Mouse (Mus musculus): ENCODE measurements around the gene Mapkap1. TPM values are rescaled to one million over a fixed set of nuclear protein-coding genes. Genes with fewer than 3 reads are reported as not detected.

Mapkap1 gene
- polyA plus RNA-seq, 1 experiment: 50.4 TPM

DNA sequence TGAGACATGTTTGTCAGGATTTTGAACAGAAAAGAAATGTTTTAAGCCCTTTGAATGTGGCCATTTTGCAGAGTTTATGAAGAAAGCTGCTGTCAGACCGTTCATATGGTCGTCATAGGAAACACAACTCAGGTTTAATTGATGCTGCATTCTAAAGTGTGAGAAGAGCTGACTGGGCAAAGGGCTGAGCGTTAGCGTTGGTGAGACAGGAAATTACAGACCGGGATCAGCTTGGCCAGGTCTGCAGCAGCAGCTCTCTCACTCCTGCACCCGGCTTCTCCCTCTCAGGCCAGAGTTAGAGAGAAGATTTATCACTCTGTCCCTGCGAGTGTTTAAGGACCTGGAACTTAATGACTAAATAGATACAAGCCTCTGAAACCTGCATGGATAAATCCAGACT is 194.2 kb downstream of the Mapkap1 start:
- 50% methylated on average over 7 of the region's 7 CpGs for WGBS
- H3K27ac ChIP-seq (ENCODE audit: insufficient read depth, low read length): no peak overlapping the region
- DNase-seq: no peak
- H3K4me3 ChIP-seq (replicated peaks; ENCODE audit: insufficient read depth, low read depth, low read length): no peak overlapping the region
- TF ChIP-seq POLR2A (IDR thresholded peaks at IDR 0.05; ENCODE audit: borderline replicate concordance, insufficient read depth, low read length) (no peak), CTCF (IDR thresholded peaks at IDR 0.05; ENCODE audit: borderline replicate concordance, insufficient read depth, low read depth, low read length) (no peak)
- no peaks in the 10 kb centered on the region for H3K4me1 ChIP-seq (ENCODE audit: control insufficient read depth, insufficient read depth, low read length)
- H3K27me3 ChIP-seq (ENCODE audit: control insufficient read depth, insufficient read depth, low read length): no peaks in the 10 kb centered on the region

- DNase-seq: no peak
- no peaks in the 10 kb centered on the region for H3K27me3 ChIP-seq (ENCODE audit: control insufficient read depth, insufficient read depth, low read length)
- 66% methylated on average over 8 of the region's 8 CpGs for WGBS
- no peak overlapping the region for H3K4me3 ChIP-seq (replicated peaks; ENCODE audit: insufficient read depth, low read depth, low read length)
- no peak for TF ChIP-seq CTCF (IDR thresholded peaks at IDR 0.05; ENCODE audit: borderline replicate concordance, insufficient read depth, low read depth, low read length)
- no peak for TF ChIP-seq POLR2A (IDR thresholded peaks at IDR 0.05; ENCODE audit: borderline replicate concordance, insufficient read depth, low read length)
- no peaks in the 10 kb centered on the region for H3K4me1 ChIP-seq (ENCODE audit: control insufficient read depth, insufficient read depth, low read length)
- no peak overlapping the region for H3K27ac ChIP-seq (ENCODE audit: insufficient read depth, low read length)
Observed at GRCm38 (mm10) chr2:34602111-34602541, 195.6 kb downstream of the Mapkap1 start.

- 78% methylated on average over 3 of the region's 3 CpGs for WGBS
- no peak for DNase-seq
- Histone ChIP-seq H3K27ac (ENCODE audit: insufficient read depth, low read length) (no peak overlapping the region), H3K4me3 (replicated peaks; ENCODE audit: insufficient read depth, low read depth, low read length) (no peak overlapping the region), H3K27me3 (ENCODE audit: control insufficient read depth, insufficient read depth, low read length) (no peaks in the 10 kb centered on the region), H3K4me1 (ENCODE audit: control insufficient read depth, insufficient read depth, low read length) (no peaks in the 10 kb centered on the region)
- TF ChIP-seq POLR2A (IDR thresholded peaks at IDR 0.05; ENCODE audit: borderline replicate concordance, insufficient read depth, low read length) (no peak), CTCF (IDR thresholded peaks at IDR 0.05; ENCODE audit: borderline replicate concordance, insufficient read depth, low read depth, low read length) (no peak)
Observed at GRCm38 (mm10) chr2:34602896-34603295, 196.3 kb downstream of the Mapkap1 start.

DNA sequence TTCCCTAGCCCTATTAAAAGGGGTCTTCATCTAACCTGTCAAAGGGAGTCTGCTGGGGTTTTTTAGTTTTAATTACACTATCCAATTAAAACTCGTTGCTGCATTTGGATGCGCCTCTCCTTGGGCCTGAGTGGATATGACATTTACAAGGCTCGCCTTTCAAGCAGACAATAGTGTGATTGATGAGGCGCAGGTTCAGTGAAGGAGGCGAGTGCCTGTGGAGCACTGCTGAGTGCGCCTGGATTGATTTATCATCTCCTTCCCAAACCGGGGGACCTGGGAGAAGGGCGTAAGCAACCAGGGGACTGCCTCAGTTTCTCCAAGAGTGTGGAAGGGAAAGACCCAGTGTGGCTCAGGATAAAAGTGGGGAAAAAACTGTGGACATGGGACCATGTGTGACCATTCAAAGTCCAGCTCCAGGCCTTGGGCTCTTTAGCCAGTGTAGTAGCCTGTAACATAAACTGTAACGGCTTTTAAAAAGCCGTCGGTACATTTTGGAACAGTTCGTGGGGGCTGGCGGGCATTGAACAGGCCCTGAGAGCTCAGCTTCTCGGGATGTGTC is 197.2 kb downstream of the Mapkap1 start:
- WGBS: 71% methylated on average over 14 of the region's 14 CpGs
- H3K27me3 ChIP-seq (ENCODE audit: control insufficient read depth, insufficient read depth, low read length): no peaks in the 10 kb centered on the region
- H3K4me3 ChIP-seq (replicated peaks; ENCODE audit: insufficient read depth, low read depth, low read length): no peak overlapping the region
- no peak overlapping the region for H3K27ac ChIP-seq (ENCODE audit: insufficient read depth, low read length)
- no peak for TF ChIP-seq CTCF (IDR thresholded peaks at IDR 0.05; ENCODE audit: borderline replicate concordance, insufficient read depth, low read depth, low read length)
- TF ChIP-seq POLR2A (IDR thresholded peaks at IDR 0.05; ENCODE audit: borderline replicate concordance, insufficient read depth, low read length): no peak
- H3K4me1 ChIP-seq (ENCODE audit: control insufficient read depth, insufficient read depth, low read length): no peaks in the 10 kb centered on the region
- no peak for DNase-seq

GRCm38 (mm10) chr2:34605040-34605439 is 198.5 kb downstream of the Mapkap1 start:
- TF ChIP-seq CTCF (IDR thresholded peaks at IDR 0.05; ENCODE audit: borderline replicate concordance, insufficient read depth, low read depth, low read length) (no peak), POLR2A (IDR thresholded peaks at IDR 0.05; ENCODE audit: borderline replicate concordance, insufficient read depth, low read length) (no peak)
- Histone ChIP-seq H3K27ac (ENCODE audit: insufficient read depth, low read length) (no peak overlapping the region), H3K4me1 (ENCODE audit: control insufficient read depth, insufficient read depth, low read length) (no peaks in the 10 kb centered on the region), H3K4me3 (replicated peaks; ENCODE audit: insufficient read depth, low read depth, low read length) (no peak overlapping the region), H3K27me3 (ENCODE audit: control insufficient read depth, insufficient read depth, low read length) (no peaks in the 10 kb centered on the region)
- DNase-seq: no peak
- WGBS: 57% methylated on average over 3 of the region's 3 CpGs

DNA sequence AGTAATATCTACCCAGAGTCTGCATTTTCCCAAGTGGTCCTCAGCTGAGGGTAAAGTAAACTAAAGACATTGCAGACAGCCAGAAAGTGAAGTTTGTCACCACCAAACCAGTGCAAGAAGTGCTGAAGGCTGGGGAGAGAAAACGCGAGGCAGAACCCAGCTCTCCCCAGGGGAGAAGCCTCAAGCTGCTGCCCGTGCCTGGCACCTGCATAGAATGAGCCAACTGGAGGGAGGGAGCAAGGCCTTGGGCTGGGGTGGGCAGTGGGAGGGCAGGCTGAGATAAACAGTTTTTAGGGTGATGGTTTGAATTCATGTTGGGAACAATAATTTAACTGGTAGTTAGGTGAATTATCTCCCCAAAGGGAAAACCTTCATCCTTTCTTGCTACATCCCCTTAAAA is 202.3 kb downstream of the Mapkap1 start:
- H3K4me1 ChIP-seq (ENCODE audit: control insufficient read depth, insufficient read depth, low read length): no peaks in the 10 kb centered on the region
- 26% methylated on average over 3 of the region's 3 CpGs for whole genome bisulfite sequencing
- H3K4me3 ChIP-seq (replicated peaks; ENCODE audit: insufficient read depth, low read depth, low read length): no peak overlapping the region
- no peak for DNase-seq
- H3K27ac ChIP-seq (ENCODE audit: insufficient read depth, low read length): no peak overlapping the region
- no peak for TF ChIP-seq CTCF (IDR thresholded peaks at IDR 0.05; ENCODE audit: borderline replicate concordance, insufficient read depth, low read depth, low read length)
- no peak for TF ChIP-seq POLR2A (IDR thresholded peaks at IDR 0.05; ENCODE audit: borderline replicate concordance, insufficient read depth, low read length)
- no peaks in the 10 kb centered on the region for H3K27me3 ChIP-seq (ENCODE audit: control insufficient read depth, insufficient read depth, low read length)

- Histone ChIP-seq H3K4me1 (ENCODE audit: control insufficient read depth, insufficient read depth, low read length) (no peaks in the 10 kb centered on the region), H3K4me3 (replicated peaks; ENCODE audit: insufficient read depth, low read depth, low read length) (no peak overlapping the region), H3K27me3 (ENCODE audit: control insufficient read depth, insufficient read depth, low read length) (no peaks in the 10 kb centered on the region), H3K27ac (ENCODE audit: insufficient read depth, low read length) (no peak overlapping the region)
- 90% methylated on average over 4 of the region's 4 CpGs for WGBS
- no peak for DNase-seq
- TF ChIP-seq CTCF (IDR thresholded peaks at IDR 0.05; ENCODE audit: borderline replicate concordance, insufficient read depth, low read depth, low read length) (no peak), POLR2A (IDR thresholded peaks at IDR 0.05; ENCODE audit: borderline replicate concordance, insufficient read depth, low read length) (no peak)
Observed at GRCm38 (mm10) chr2:34609516-34609915, 202.9 kb downstream of the Mapkap1 start.

DNA sequence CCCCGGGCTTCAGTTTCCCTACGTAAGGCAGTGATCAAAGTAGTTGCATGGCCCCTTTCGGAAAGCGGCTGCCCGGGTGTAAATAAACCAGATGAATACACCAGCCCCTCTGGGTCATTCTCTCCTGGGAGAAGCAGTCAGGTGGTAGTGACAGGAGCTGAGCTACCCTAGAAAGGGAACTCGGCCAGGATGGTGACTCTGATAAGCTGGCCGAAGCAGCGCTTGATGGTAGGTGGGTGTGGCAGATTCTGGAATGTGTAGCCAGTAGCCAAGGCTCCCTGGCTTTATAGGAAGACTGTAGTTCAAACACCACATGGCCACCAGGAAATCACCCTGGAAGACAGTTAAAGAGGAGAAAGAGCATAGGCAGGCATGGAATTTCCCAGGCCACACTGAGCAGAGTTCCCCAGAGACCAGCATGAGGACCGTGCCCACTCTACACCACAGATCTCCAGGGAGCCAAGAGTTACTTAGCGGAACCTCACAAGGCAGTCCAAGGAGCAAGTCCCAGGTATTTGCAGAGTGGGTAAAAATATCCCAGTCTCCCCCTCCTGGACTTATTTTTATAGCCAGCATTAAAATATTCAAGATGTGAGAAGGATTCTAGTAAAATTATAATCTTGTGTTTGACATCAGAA is 214.3 kb downstream of the Mapkap1 start:
- H3K4me3 ChIP-seq (replicated peaks; ENCODE audit: insufficient read depth, low read depth, low read length): no peak overlapping the region
- no peaks in the 10 kb centered on the region for H3K27me3 ChIP-seq (ENCODE audit: control insufficient read depth, insufficient read depth, low read length)
- TF ChIP-seq CTCF (IDR thresholded peaks at IDR 0.05; ENCODE audit: borderline replicate concordance, insufficient read depth, low read depth, low read length) (no peak), POLR2A (IDR thresholded peaks at IDR 0.05; ENCODE audit: borderline replicate concordance, insufficient read depth, low read length) (no peak)
- no peak overlapping the region for H3K27ac ChIP-seq (ENCODE audit: insufficient read depth, low read length)
- H3K4me1 ChIP-seq (ENCODE audit: control insufficient read depth, insufficient read depth, low read length): peaks cover 21% of the 10 kb centered on the region
- WGBS: 81% methylated on average over 10 of the region's 10 CpGs
- DNase-seq: no peak

All from cerebellum, adult 2 months (tissue).